ENCODE assay signal across 14 mouse cellular contexts in the genomic region with DNA sequence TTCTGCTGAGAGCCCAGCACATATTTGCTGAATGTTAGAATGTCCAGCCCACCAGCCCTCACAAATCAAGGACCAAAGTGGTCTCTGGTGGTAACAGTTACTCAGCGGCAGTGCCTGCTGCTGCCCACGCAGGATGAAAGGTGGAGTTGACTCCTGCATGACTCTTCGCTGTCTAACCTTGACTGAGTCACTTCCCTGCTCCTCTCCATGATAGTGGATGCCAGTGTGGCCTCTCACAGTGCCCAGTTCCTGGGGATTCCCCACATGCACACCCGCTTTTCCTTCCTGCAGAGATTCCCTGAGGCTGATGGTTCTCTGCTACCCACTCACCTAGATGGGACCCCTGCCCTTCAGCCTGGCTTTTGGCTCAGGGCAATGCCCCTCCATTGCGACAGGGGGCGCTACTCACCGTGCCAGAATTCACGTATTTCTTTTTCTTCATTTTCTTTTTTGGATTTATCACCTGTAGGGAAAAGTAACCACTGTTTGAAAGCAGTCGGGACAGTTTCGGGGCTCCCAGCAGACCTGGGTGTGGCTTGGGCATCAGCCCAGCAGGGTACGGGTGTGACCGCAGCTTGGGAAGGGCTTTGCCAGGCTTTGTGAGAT. TPM values are rescaled to one million over a fixed set of nuclear protein-coding genes. Genes with fewer than 3 reads are reported as not detected.
DNase-seq lines count a peak whose midpoint lies in the region; ATAC-seq and TF ChIP-seq lines count a peak whose summit lies in the region.
"Had no signal": no experiment of that assay in that cellular context is flagged by ENCODE, and none has a peak within 500 bp of the region (broad histone marks: within the 10 kb centered on the region; RNA-seq: fewer than 3 reads in every experiment).

No protein-coding gene starts in this region.

- no peaks in the 10 kb centered on the region for H3K36me3 ChIP-seq in heart, postnatal 0 days (replicated peaks; ENCODE audit: control insufficient read depth, insufficient read depth, low read length)
- H3K36me3 ChIP-seq in heart, embryonic 11.5 days (ENCODE audit: control insufficient read depth, insufficient read depth, low read length), result no peaks in the 10 kb centered on the region
- no peaks in the 10 kb centered on the region for H3K36me3 ChIP-seq in megakaryocyte, embryonic 14.5 days (replicated peaks; ENCODE audit: low read length)
- H3K36me3 ChIP-seq in MEL (ENCODE audit: control insufficient read depth in 1 of 2, insufficient read depth in 2 of 2, low read length in 2 of 2) (peaks cover 0 to 25% of the 10 kb centered on the region in 2 experiments; a peak in 2 of 4 replicates), myocyte (ENCODE audit: control insufficient read depth, insufficient read depth) (no peaks in the 10 kb centered on the region)
- H3K36me3 ChIP-seq: liver, embryonic 15.5 days; midbrain, embryonic 13.5 days; neural tube, embryonic 15.5 days had no signal

- H3K79me2 ChIP-seq in MEL (ENCODE audit: control insufficient read depth, insufficient read depth, low read length, poor library complexity) (no peaks in the 10 kb centered on the region), myocyte (ENCODE audit: control insufficient read depth, insufficient read depth) (no peaks in the 10 kb centered on the region)

- no peak for DNase-seq in heart, postnatal 0 days (ENCODE audit: low spot score)
- DNase-seq in MEL (ENCODE audit: low read depth, low spot score), result no peak
- no peak for DNase-seq in heart, adult 8-10 months (ENCODE audit: low spot score)
- no peak for DNase-seq in right cerebral cortex, adult 18-20 months
- DNase-seq: gastrocnemius, postnatal 14 days; heart, postnatal 14 days; kidney, adult 8-10 months had no signal

- H3K27me3 ChIP-seq in heart, postnatal 0 days (ENCODE audit: control insufficient read depth, insufficient read depth, low read length), result no peaks in the 10 kb centered on the region
- H3K27me3 ChIP-seq in heart, embryonic 11.5 days (ENCODE audit: control insufficient read depth, insufficient read depth, low read length), result no peaks in the 10 kb centered on the region
- H3K27me3 ChIP-seq in megakaryocyte, embryonic 14.5 days (replicated peaks), result peaks cover 10% of the 10 kb centered on the region
- H3K27me3 ChIP-seq in MEL (ENCODE audit: control insufficient read depth in 1 of 2, insufficient read depth in 2 of 2, low read length in 2 of 2) (no peaks in the 10 kb centered on the region), myocyte (ENCODE audit: control insufficient read depth, insufficient read depth, insufficient read length) (no peaks in the 10 kb centered on the region)
- H3K27me3 ChIP-seq: midbrain, embryonic 13.5 days; neural tube, embryonic 15.5 days had no signal

- WGBS in heart, postnatal 0 days, result 74% methylated on average over 12 of the region's 12 CpGs
- 74% methylated on average over 12 of the region's 12 CpGs for WGBS in heart, embryonic 11.5 days (ENCODE audit: insufficient replicate concordance)

- no peak overlapping the region for H3K4me3 ChIP-seq in heart, postnatal 0 days (ENCODE audit: low read depth, low read length)
- no peak overlapping the region for H3K4me3 ChIP-seq in heart, embryonic 11.5 days (ENCODE audit: low read depth, low read length)
- peak overlapping the region; percentile 4 for H3K4me3 ChIP-seq in megakaryocyte, embryonic 14.5 days (replicated peaks)
- H3K4me3 ChIP-seq in MEL (ENCODE audit: control insufficient read depth in 1 of 2, insufficient read depth in 1 of 2, low read depth in 2 of 2, low read length in 2 of 2), result no peak overlapping the region
- H3K4me3 ChIP-seq in myocyte, result no peak overlapping the region
- H3K4me3 ChIP-seq: liver, embryonic 15.5 days; midbrain, embryonic 13.5 days; neural tube, embryonic 15.5 days had no signal

- no peak overlapping the region for H3K9ac ChIP-seq in heart, postnatal 0 days (replicated peaks; ENCODE audit: low read depth, low read length)
- H3K9ac ChIP-seq in heart, embryonic 11.5 days (ENCODE audit: low read depth, low read length), result no peak overlapping the region
- H3K9ac ChIP-seq in MEL (ENCODE audit: control insufficient read depth, low read depth, low read length, poor library complexity, severe bottlenecking), result no peak overlapping the region
- H3K9ac ChIP-seq: liver, embryonic 15.5 days; midbrain, embryonic 13.5 days; neural tube, embryonic 15.5 days had no signal

- H3K4me2 ChIP-seq in heart, postnatal 0 days (ENCODE audit: low read depth, low read length), result no peak overlapping the region
- no peak overlapping the region for H3K4me2 ChIP-seq in heart, embryonic 11.5 days
- H3K4me2 ChIP-seq in myocyte (ENCODE audit: low read depth), result peak overlapping the region; percentile 51
- H3K4me2 ChIP-seq: liver, embryonic 15.5 days; midbrain, embryonic 13.5 days; neural tube, embryonic 15.5 days had no signal

- H3ac ChIP-seq in myocyte (ENCODE audit: control insufficient read depth, insufficient read length), result no peak overlapping the region

- no peak for TF ChIP-seq EP300 in heart, postnatal 0 days (IDR thresholded peaks at IDR 0.05; ENCODE audit: low read depth)
- TF ChIP-seq EP300 in MEL (IDR thresholded peaks at IDR 0.05; ENCODE audit: low read depth in 1 of 2, low read length in 2 of 2), result no peak

- H3K27ac ChIP-seq in heart, postnatal 0 days (ENCODE audit: low read depth), result no peak overlapping the region
- no peak overlapping the region for H3K27ac ChIP-seq in heart, embryonic 11.5 days (ENCODE audit: low read depth, low read length)
- no peak overlapping the region for H3K27ac ChIP-seq in MEL (ENCODE audit: control insufficient read depth, low read depth, low read length)
- H3K27ac ChIP-seq: liver, embryonic 15.5 days; midbrain, embryonic 13.5 days; neural tube, embryonic 15.5 days had no signal

- H3K4me1 ChIP-seq in heart, postnatal 0 days (ENCODE audit: control insufficient read depth, insufficient read depth), result peaks cover 10% of the 10 kb centered on the region
- H3K4me1 ChIP-seq in heart, embryonic 11.5 days (ENCODE audit: control insufficient read depth, insufficient read depth, low read length), result peaks cover 20% of the 10 kb centered on the region
- peaks cover 92% of the 10 kb centered on the region for H3K4me1 ChIP-seq in megakaryocyte, embryonic 14.5 days
- H3K4me1 ChIP-seq in MEL (ENCODE audit: control insufficient read depth in 1 of 2, insufficient read depth in 2 of 2, low read length in 2 of 2), result peaks cover 2 to 55% of the 10 kb centered on the region in 2 experiments; a peak in 2 of 4 replicates

- no peak for TF ChIP-seq POLR2A in MEL (IDR thresholded peaks at IDR 0.05; ENCODE audit: control insufficient read depth in 1 of 2, insufficient read depth in 1 of 2, low read depth in 1 of 2, low read length in 2 of 2, poor library complexity in 1 of 2)
- no peak for TF ChIP-seq POLR2A in myocyte (IDR thresholded peaks at IDR 0.05; ENCODE audit: insufficient read length, low read depth)

- no peaks in the 10 kb centered on the region for H3K9me3 ChIP-seq in heart, postnatal 0 days (replicated peaks; ENCODE audit: control insufficient read depth, low read length)
- no peaks in the 10 kb centered on the region for H3K9me3 ChIP-seq in heart, embryonic 11.5 days (replicated peaks; ENCODE audit: control insufficient read depth, low read length)
- H3K9me3 ChIP-seq in megakaryocyte, embryonic 14.5 days, result no peaks in the 10 kb centered on the region
- H3K9me3 ChIP-seq in MEL (replicated peaks; ENCODE audit: insufficient read depth, low read length), result no peaks in the 10 kb centered on the region
- H3K9me3 ChIP-seq: liver, embryonic 15.5 days; midbrain, embryonic 13.5 days; neural tube, embryonic 15.5 days had no signal

- TF ChIP-seq RAD21 in MEL (IDR thresholded peaks at IDR 0.05; ENCODE audit: low read depth, low read length), result peak; percentile 4

- TF ChIP-seq CTCF in heart, postnatal 0 days (IDR thresholded peaks at IDR 0.05; ENCODE audit: low read depth), result peak; percentile 26; the same call in 1 of the 2 replicates
- TF ChIP-seq CTCF in MEL (IDR thresholded peaks at IDR 0.05 in 2 of 3, conservative IDR thresholded peaks at IDR 0.05 in 1 of 3; ENCODE audit: control insufficient read depth in 1 of 3, insufficient read depth in 1 of 3, low read depth in 2 of 3, low read length in 3 of 3, poor library complexity in 1 of 3, severe bottlenecking in 1 of 3), result peak; percentile 71 to 76 (median 75)

- no peak for ATAC-seq in heart, postnatal 0 days (ENCODE audit: insufficient read depth, low read depth)
- no peak for ATAC-seq in heart, embryonic 11.5 days (replicated peaks; ENCODE audit: insufficient number of reproducible peaks, low FRiP score, low TSS enrichment)
- no peak for ATAC-seq in megakaryocyte, adult 5-6 weeks (ENCODE audit: poor library complexity, severe bottlenecking)
- ATAC-seq: midbrain, embryonic 13.5 days had no signal

TF ChIP-seq in MEL, 35 proteins besides CTCF, POLR2A, EP300 and RAD21:
- TF ChIP-seq SMC3 (IDR thresholded peaks at IDR 0.05; ENCODE audit: low read depth, low read length) (peak; percentile 12; the same call in 1 of the 2 replicates), ETS1 (IDR thresholded peaks at IDR 0.05; ENCODE audit: low read depth, low read length) (no peak)

TF ChIP-seq in myocyte, 11 proteins besides CTCF, POLR2A, EP300 and RAD21:
- TF ChIP-seq CEBPB (IDR thresholded peaks at IDR 0.05; ENCODE audit: insufficient read depth, poor library complexity, severe bottlenecking), result no peak
- peak in 1 of 3 experiments; percentile 33 for TF ChIP-seq MYOD1 (IDR thresholded peaks at IDR 0.05; ENCODE audit: control insufficient read depth in 1 of 3, insufficient read length in 2 of 3, low read depth in 2 of 3)

RNA-seq across cellular contexts. Expression of a gene that starts 55.2 kb away (rescaled TPM):
- 2.0 TPM in 1 of 2 replicates, not detected in the other for total RNA-seq in heart, postnatal 0 days (2014; rRNA removed; ENCODE audit: low replicate concordance)
- 0.18 and 0.23 TPM in 2 replicates for polyA plus RNA-seq in heart, postnatal 0 days (2015; fragmentation: Nextera tagmentation; extraction: Ambion mirVana)
- 0.20 TPM in 1 of 2 replicates, not detected in the other for polyA plus RNA-seq in heart, embryonic 11.5 days (2014; fragmentation: Nextera tagmentation; extraction: Ambion mirVana)
- 3.4 and 22.3 TPM in 2 replicates for polyA plus RNA-seq in megakaryocyte, embryonic 14.5 days (2012; ENCODE audit: insufficient read depth, low replicate concordance)
- total RNA-seq in megakaryocyte, adult 5-6 weeks (2015), result 52.2 and 62.4 TPM in 2 replicates
- 104 and 105 TPM in 2 replicates for total RNA-seq in megakaryocyte, adult 5-6 weeks (2017)
- total RNA-seq in MEL (2012; rRNA removed), result 5.4 and 9.5 TPM in 2 replicates
- 1 to 10 TPM in 1 of 2 experiments, not detected in 1; 7.0 TPM for polyA plus RNA-seq in MEL (2012; ENCODE audit: insufficient read depth in 1 of 2, insufficient read length in 2 of 2, low read depth in 1 of 2, low replicate concordance in 2 of 2, missing spikeins in 1 of 2)
- 6.8 TPM for polyA plus RNA-seq in myocyte (2012; fragmentation: generic; extraction: Trizol)
- under 1 TPM in 3 of 4 experiments, not detected in 1; 0.12 to 0.75 (median 0.38) TPM for total RNA-seq in heart, adult 8-10 months (2022)
- polyA plus RNA-seq: midbrain, embryonic 13.5 days had no signal
